Mouse (Mus musculus) activated CD4-positive, CD25-positive, alpha-beta regulatory T cell, adult 4 months (primary cell): Measurements from ENCODE around the gene Pbld2. TPM values are rescaled to one million over a fixed set of nuclear protein-coding genes. Genes with fewer than 3 reads are reported as not detected.

ENCODE experiments used
- ATAC-seq: one replicate; pipeline ENCODE4 v1.8.0; 2017
- polyA plus RNA-seq, 2 experiments: library from polyadenylated mRNA; unstranded; fragments of 100-300 nt; shearing (Covaris generic); gene quantifications; one replicate each; pipeline ENCODE4 v1.2.1; 2017

The Pbld2 gene
- polyA plus RNA-seq, 2 experiments from 2014 or later: 0.44 TPM; not detected in 1

GRCm38 (mm10) chr10:63064516-63064915 is 40.4 kb downstream of the Pbld2 start:
- ATAC-seq: no peak

- ATAC-seq: no peak
These were observed 41.4 kb downstream of the Pbld2 start for GRCm38 (mm10) chr10:63065561-63065960.

- peak; percentile 54 for ATAC-seq
These were observed 41.9 kb downstream of the Pbld2 start for GRCm38 (mm10) chr10:63065988-63066387.

- ATAC-seq: no peak
These were observed 62.2 kb downstream of the Pbld2 start for GRCm38 (mm10) chr10:63086304-63086703.

- no peak for ATAC-seq
These were observed 65.1 kb downstream of the Pbld2 start for GRCm38 (mm10) chr10:63089103-63089757.

- no peak for ATAC-seq
These were observed 65.8 kb downstream of the Pbld2 start for GRCm38 (mm10) chr10:63089758-63090571.

GRCm38 (mm10) chr10:63091915-63092314 is 67.8 kb downstream of the Pbld2 start:
- ATAC-seq: no peak

- no peak for ATAC-seq
These were observed 68.8 kb downstream of the Pbld2 start for GRCm38 (mm10) chr10:63092616-63093550.

GRCm38 (mm10) chr10:63096757-63097156 is 72.6 kb downstream of the Pbld2 start:
- ATAC-seq: no peak

- no peak for ATAC-seq
These were observed 74.1 kb downstream of the Pbld2 start for GRCm38 (mm10) chr10:63098191-63098590.

GRCm38 (mm10) chr10:63099521-63099920 is 75.4 kb downstream of the Pbld2 start, which contains the start of gene Atoh7:
Atoh7 (plus strand) TSS chr10:63099651.
- no peak for ATAC-seq

GRCm38 (mm10) chr10:63099941-63100562 is 75.9 kb downstream of the Pbld2 start:
- ATAC-seq: no peak

- ATAC-seq: no peak
These were observed 76.5 kb downstream of the Pbld2 start for GRCm38 (mm10) chr10:63100657-63101056.

Other genes with a start within 250 kb of the Pbld2 start
- gene Ccar1, start 232.0 kb upstream of the Pbld2 start, polyA plus RNA-seq: 100 to 1,000 TPM; 111 to 132 TPM
- 1 to 10 TPM; 5.1 to 6.3 TPM for gene Tet1, start 115.3 kb upstream of the Pbld2 start, polyA plus RNA-seq
- gene Slc25a16, start 103.7 kb upstream of the Pbld2 start, polyA plus RNA-seq: 1 to 10 TPM; 3.2 to 3.5 TPM
- 1 to 10 TPM; 4.6 to 5.2 TPM for gene Dna2, start 77.3 kb upstream of the Pbld2 start, polyA plus RNA-seq
- 10 to 100 TPM; 35.9 to 36.7 TPM for gene Rufy2, start 44.1 kb upstream of the Pbld2 start, polyA plus RNA-seq
- gene Hnrnph3, start 98 bp upstream of the Pbld2 start, polyA plus RNA-seq: 10 to 100 TPM; 66.3 to 75.6 TPM
- not detected for gene Pbld1, start 35.8 kb downstream of the Pbld2 start, polyA plus RNA-seq
- not detected for gene Atoh7, start 75.3 kb downstream of the Pbld2 start, polyA plus RNA-seq
- under 1 TPM in 1 of 2 experiments, not detected in 1; 0.12 TPM for gene Mypn, start 179.6 kb downstream of the Pbld2 start, polyA plus RNA-seq
- 10 to 100 TPM; 76.2 to 80.8 TPM for gene Herc4, start 219.5 kb downstream of the Pbld2 start, polyA plus RNA-seq